Mouse (Mus musculus): Measurements from ENCODE around the gene Olfr458.
"Not testable (repeated sequence)": the region's sequence is repeated elsewhere in the genome, so short reads cannot be mapped to it uniquely, and the experiment has no call there.

The Olfr458 gene

DNA sequence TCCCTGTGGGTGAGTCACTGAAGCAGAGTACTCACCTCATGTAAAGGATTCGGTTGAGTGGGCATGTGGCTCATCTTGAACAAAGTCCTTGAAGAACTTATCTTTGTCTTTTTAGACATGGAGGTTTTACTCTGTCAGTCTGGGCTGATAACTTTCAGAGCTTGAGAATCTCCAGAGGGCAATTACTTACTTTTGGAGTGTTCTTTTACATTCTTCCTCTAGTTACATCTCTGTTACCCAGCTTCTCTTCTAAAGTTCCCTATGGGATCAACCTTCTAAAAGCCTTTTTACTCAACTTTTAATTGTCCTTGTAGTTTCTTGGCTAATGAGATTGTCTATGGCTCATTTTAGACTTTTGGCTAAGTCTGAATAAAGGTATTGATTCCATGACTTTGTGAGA, at the start of gene Olfr458:
TSS of gene Olfr458 (minus strand) at position 101 of the 400 bp plus-strand sequence.
- DNase-seq, result no peak

DNA sequence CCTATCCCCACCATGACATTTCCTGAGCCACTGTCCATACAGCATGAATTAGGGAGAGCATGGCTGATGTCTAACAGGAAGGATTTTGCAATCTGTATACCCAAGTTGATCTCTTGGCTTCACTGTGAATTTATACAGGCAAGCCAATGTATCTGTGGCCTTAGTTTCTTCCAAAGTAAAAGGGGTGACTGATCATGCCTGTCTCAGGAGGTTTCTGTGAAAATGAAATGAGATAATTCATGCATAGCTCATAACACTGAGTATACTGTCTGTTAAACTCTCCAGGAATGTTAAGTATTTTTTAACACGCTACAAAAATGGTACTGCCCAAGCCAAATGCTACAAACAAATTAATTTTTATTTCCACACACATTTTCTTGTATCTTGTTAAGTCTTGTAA, 48.5 kb upstream of the Olfr458 start:
- no peak for DNase-seq

GRCm38 (mm10) chr6:42509311-42509710, 44.3 kb upstream of the Olfr458 start:
- no peak for DNase-seq

- peak; percentile 2 for DNase-seq
Observed at GRCm38 (mm10) chr6:42503478-42503877, 38.5 kb upstream of the Olfr458 start.

DNA sequence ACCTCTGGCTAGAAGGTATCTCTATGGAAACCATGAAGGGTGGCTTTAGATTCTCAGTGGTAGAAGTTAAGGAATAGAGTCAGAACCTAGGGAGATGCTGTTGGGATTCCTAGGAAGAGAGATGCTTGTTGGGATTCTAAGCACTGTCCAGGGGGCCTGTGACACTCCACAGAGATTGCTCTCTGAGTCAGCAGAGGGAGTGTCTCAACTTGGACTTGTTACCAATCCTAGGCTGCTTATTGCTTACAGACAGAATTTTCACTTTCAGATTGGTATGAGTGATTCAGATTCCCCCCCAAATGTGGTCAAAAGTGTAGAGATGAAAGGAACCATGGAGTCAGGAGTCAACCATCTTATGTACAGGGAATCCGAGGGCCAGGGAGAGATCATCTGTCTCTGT, 24.7 kb upstream of the Olfr458 start:
- DNase-seq, result no peak

- DNase-seq, result no peak
Observed at GRCm38 (mm10) chr6:42487114-42487513, 22.1 kb upstream of the Olfr458 start, which contains the start of gene Olfr456. Gene Olfr456, minus strand, starts transcription at chr6:42487214.

DNA sequence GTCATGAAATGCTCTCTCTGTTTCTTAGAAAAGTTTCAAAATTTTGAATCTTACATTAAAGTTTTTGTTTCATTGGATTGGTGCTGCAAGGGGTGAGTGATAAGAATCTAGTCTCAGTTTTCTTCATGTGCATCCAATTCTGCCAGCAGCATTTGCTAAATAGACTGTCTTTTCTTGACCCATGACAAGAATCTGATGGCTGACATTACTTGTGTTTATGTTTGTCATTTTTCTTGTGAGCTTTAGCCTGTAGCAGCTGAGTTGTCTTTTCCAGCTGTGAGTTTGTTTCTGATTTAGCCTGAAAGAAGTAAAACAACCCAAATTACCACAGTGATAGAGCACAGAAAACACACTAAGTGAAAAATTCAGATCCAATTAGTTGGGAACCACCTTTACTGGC, 19.6 kb upstream of the Olfr458 start:
- no peak for DNase-seq

GRCm38 (mm10) chr6:42476235-42476634, 11.2 kb upstream of the Olfr458 start, which contains the start of gene Olfr457:
Gene Olfr457, minus strand, starts transcription at chr6:42476335.
- DNase-seq, result no peak

- not testable (repeated sequence) for DNase-seq
Observed at GRCm38 (mm10) chr6:42471298-42471697, 6.3 kb upstream of the Olfr458 start.

DNA sequence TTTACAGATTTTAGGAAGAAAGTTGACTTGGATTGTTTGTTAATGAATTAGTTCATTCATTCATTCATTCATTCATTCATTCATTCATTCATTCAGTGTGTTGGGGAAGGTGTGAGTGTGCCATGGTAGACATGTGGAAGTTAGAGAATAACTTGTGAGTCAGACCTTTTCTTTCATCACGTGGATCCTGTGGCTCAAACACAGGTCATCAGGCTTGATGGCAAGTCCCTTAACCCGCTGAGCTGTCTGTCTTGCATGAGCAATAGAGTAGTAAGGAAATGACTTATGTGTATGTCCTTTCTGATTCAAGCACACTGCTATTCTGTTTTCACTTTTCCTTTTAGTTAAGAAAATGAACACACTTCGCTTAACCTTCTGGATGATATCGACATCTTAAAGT, 5.5 kb upstream of the Olfr458 start:
- DNase-seq, result no peak

- DNase-seq, result no peak
Observed at GRCm38 (mm10) chr6:42447381-42447780, 17.6 kb downstream of the Olfr458 start.

DNA sequence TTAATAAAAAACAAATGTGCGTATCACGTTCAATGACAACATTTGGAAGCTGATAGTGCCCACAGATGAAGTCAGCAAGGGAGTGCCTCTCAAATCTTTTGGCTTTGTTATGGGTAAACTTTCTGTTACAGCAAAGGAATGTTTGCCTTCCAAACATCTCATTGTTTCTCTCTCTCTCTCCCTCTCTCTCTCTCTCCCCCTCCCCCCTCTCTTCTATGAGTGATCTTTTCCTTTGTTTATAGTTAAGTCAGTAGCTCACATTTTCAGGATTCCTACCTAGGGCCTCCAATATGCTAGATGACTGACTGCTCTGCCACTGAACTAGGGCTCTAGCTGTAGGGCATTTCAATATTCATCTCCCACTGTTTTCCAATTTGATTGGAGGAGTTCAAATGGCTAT, 20.5 kb downstream of the Olfr458 start:
- DNase-seq, result no peak

GRCm38 (mm10) chr6:42441395-42441794, 23.6 kb downstream of the Olfr458 start:
- DNase-seq, result no peak

DNA sequence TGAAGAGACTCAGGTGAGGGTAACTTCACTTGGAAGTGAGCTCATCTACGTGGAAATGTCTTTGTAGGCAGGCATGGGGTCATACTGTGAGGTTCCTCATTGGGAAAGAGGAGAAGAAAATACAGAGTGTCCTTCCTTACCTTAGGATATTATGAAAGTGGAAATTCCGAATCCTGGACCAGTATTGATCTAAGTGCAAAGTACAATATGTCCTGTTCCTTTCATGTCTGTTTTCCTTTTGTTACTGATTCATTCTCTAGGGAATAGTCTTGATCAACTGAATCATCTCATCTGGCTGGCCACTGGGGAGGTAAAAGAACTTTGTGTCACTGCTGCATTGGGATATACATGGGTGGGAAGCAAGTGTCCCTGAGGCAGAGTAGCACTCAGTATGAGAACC, 29.5 kb downstream of the Olfr458 start:
- DNase-seq, result no peak

GRCm38 (mm10) chr6:42434446-42434845, 30.6 kb downstream of the Olfr458 start, which contains the start of gene Tas2r126:
Gene Tas2r126, plus strand, starts transcription at chr6:42434535.
- DNase-seq, result peak; percentile 9

DNA sequence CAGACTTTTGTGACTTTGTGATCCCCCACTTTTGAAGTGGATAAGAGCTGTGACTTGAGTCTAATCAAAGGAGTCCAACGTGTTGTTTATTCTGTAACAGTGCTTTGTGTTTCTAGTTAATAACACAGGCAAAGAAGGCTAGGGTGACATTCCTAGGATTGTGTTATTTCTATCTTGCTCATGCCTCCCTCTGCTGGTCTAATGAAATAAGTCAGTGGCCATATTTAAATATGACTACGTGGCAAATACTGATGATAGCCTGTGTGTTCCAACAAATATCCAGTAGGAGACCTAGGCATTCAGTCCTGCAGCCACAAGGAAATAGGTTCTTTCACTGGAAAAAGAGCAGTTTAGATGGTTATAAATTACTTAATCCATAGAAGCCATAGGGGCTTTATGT, 31.4 kb downstream of the Olfr458 start:
- peak; percentile 16 for DNase-seq

DNA sequence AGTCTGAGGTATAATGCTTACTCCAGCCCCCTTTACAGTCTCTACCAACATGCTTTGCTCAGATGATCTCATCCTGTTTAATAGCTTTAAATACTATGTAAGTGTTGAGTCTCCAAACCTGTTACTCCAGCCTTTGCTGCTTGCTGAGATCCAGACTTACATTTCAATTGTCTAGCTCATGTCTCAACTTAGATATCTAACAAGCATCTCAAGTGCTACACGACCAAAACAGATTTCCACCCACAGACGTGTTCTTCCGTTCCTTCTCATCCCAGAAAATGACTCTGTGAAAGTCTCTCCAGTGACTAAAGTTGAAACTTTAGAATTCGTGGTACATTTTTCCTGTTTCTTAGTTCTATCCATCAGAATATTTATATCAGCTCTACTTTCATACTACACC, 38.7 kb downstream of the Olfr458 start:
- no peak for DNase-seq

- DNase-seq, result no peak
Observed at GRCm38 (mm10) chr6:42424472-42424871, 40.5 kb downstream of the Olfr458 start.

DNA sequence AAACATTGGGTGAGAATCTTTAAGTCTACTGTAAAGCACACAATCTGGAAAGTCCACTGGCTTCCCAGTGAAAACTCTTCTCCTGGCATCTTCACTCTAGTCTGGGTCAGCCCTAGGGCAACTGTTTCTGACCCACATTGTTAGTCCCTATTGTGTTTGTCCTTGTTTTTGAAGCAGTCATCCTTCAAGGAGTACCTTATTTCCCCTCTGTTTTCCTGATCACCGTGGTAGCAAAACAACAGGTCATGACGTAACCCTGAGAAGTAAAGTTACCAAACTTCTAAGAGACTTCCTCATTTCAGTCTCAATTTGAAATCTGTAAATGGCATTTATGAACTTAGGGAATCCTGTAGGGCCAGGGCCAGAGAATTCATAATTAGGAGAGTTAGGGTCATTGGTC, 43.6 kb downstream of the Olfr458 start:
- no peak for DNase-seq

GRCm38 (mm10) chr6:42419443-42419842, 45.6 kb downstream of the Olfr458 start:
- DNase-seq, result no peak
